Mouse (Mus musculus) E14TG2a.4 (cell line): ENCODE measurements around the gene Tex261.

Source experiments
- CTCF ChIP-seq: conservative IDR thresholded peaks from 2 replicates; pipeline ENCODE4 v1.5.1; 2014; ENCODE audit warnings: low read length
- NANOG ChIP-seq: IDR thresholded peaks from 2 replicates; pipeline ENCODE4 v1.6.1; 2014; ENCODE audit warnings: borderline replicate concordance, low read length, mixed read lengths
- POU5F1 ChIP-seq: IDR thresholded peaks from 2 replicates; pipeline ENCODE4 v1.6.1; 2014; ENCODE audit warnings: low read length, borderline replicate concordance

DNA sequence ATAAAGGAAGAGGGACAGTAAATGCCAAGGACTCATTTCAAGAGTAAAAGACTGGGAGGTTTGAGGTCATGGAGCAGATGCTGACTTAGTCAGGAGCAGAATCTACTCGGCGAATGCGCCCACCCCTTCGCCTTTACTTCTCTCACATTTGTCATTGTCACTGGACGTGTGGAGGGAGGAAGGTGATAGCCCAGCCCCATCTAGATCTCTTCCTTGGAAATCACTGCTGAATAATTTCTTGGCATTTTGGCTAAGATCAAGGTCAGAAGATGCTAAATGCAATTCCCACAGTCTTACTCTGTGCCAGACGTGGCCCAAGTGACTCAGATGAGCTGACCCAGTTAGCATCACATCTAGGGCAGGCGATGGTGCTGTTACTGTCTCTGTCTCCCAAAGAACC, 2.7 kb upstream of the Tex261 start:
- TF ChIP-seq CTCF, result no peak
- TF ChIP-seq NANOG, result no peak
- TF ChIP-seq POU5F1, result no peak
